Mouse (Mus musculus) E14TG2a.4 (cell line): ENCODE measurements at regions not wholly inside any gene's neighbourhood (a gene's known extent, or its start where the extent isn't known, plus 50 kb on each side); places are given as distances from the start of the nearest gene placed in this dataset.

Experiments used
- H3K27me3 ChIP-seq: 2 replicates; pipeline ENCODE4 v1.6.1; 2014; ENCODE audit warnings: low read length, control low read depth; ENCODE audit not compliant: insufficient read depth
- H3K36me3 ChIP-seq: 2 replicates; pipeline ENCODE4 v1.6.1; 2014; ENCODE audit warnings: low read length, control low read depth; ENCODE audit not compliant: insufficient read depth
- H3K4me1 ChIP-seq: replicated peaks from 2 replicates; pipeline ENCODE4 v1.6.1; 2014; ENCODE audit warnings: low read depth, low read length, control low read depth
- H3K4me3 ChIP-seq: replicated peaks from 2 replicates; pipeline ENCODE4 v1.5.1; 2014; ENCODE audit warnings: mild to moderate bottlenecking, low read length
- H3K9me3 ChIP-seq: 2 replicates; pipeline ENCODE4 v1.6.1; 2014; ENCODE audit warnings: low read length, control low read depth
- CTCF ChIP-seq: conservative IDR thresholded peaks from 2 replicates; pipeline ENCODE4 v1.5.1; 2014; ENCODE audit warnings: low read length
- NANOG ChIP-seq: IDR thresholded peaks from 2 replicates; pipeline ENCODE4 v1.6.1; 2014; ENCODE audit warnings: borderline replicate concordance, low read length, mixed read lengths
- POU5F1 ChIP-seq: IDR thresholded peaks from 2 replicates; pipeline ENCODE4 v1.6.1; 2014; ENCODE audit warnings: low read length, borderline replicate concordance

GRCm38 (mm10) chr16:5722506-5722905 is 162.6 kb upstream of the Rbfox1 start:
- no peaks in the 10 kb centered on the region for H3K27me3 ChIP-seq
- H3K4me1 ChIP-seq: no peaks in the 10 kb centered on the region
- no peaks in the 10 kb centered on the region for H3K36me3 ChIP-seq
- H3K4me3 ChIP-seq: no peak overlapping the region
- TF ChIP-seq CTCF (no peak), POU5F1 (no peak), NANOG (no peak)
- H3K9me3 ChIP-seq: no peaks in the 10 kb centered on the region

- no peaks in the 10 kb centered on the region for H3K9me3 ChIP-seq
- no peaks in the 10 kb centered on the region for H3K4me1 ChIP-seq
- no peaks in the 10 kb centered on the region for H3K27me3 ChIP-seq
- TF ChIP-seq POU5F1: no peak
- no peak for TF ChIP-seq NANOG
- no peak for TF ChIP-seq CTCF
- no peak overlapping the region for H3K4me3 ChIP-seq
- H3K36me3 ChIP-seq: no peaks in the 10 kb centered on the region
Measured at GRCm38 (mm10) chr16:5713476-5713875, 171.7 kb upstream of the Rbfox1 start.

GRCm38 (mm10) chr16:5709831-5710230 is 175.3 kb upstream of the Rbfox1 start:
- Histone ChIP-seq H3K4me1 (no peaks in the 10 kb centered on the region), H3K36me3 (no peaks in the 10 kb centered on the region), H3K27me3 (no peaks in the 10 kb centered on the region), H3K4me3 (no peak overlapping the region), H3K9me3 (no peaks in the 10 kb centered on the region)
- TF ChIP-seq POU5F1: no peak

- no peak for TF ChIP-seq POU5F1
- TF ChIP-seq CTCF: no peak
- TF ChIP-seq NANOG: no peak
- Histone ChIP-seq H3K9me3 (no peaks in the 10 kb centered on the region), H3K4me1 (no peaks in the 10 kb centered on the region), H3K36me3 (no peaks in the 10 kb centered on the region), H3K4me3 (no peak overlapping the region), H3K27me3 (no peaks in the 10 kb centered on the region)
Measured at GRCm38 (mm10) chr16:5700731-5701255, 184.4 kb upstream of the Rbfox1 start.

GRCm38 (mm10) chr16:5688322-5688721 is 196.8 kb upstream of the Rbfox1 start:
- Histone ChIP-seq H3K4me1 (no peaks in the 10 kb centered on the region), H3K36me3 (no peaks in the 10 kb centered on the region), H3K4me3 (no peak overlapping the region), H3K9me3 (no peaks in the 10 kb centered on the region), H3K27me3 (no peaks in the 10 kb centered on the region)
- TF ChIP-seq POU5F1 (no peak), NANOG (no peak), CTCF (no peak)

- Histone ChIP-seq H3K9me3 (no peaks in the 10 kb centered on the region), H3K27me3 (no peaks in the 10 kb centered on the region), H3K4me1 (no peaks in the 10 kb centered on the region), H3K36me3 (no peaks in the 10 kb centered on the region), H3K4me3 (no peak overlapping the region)
- TF ChIP-seq NANOG: no peak
- no peak for TF ChIP-seq CTCF
- TF ChIP-seq POU5F1: no peak
Measured at GRCm38 (mm10) chr16:5673372-5673960, 211.7 kb upstream of the Rbfox1 start.

GRCm38 (mm10) chr16:5672871-5673270 is 212.3 kb upstream of the Rbfox1 start:
- no peak for TF ChIP-seq NANOG
- TF ChIP-seq CTCF: no peak
- H3K9me3 ChIP-seq: no peaks in the 10 kb centered on the region
- H3K36me3 ChIP-seq: no peaks in the 10 kb centered on the region
- H3K4me1 ChIP-seq: no peaks in the 10 kb centered on the region
- no peaks in the 10 kb centered on the region for H3K27me3 ChIP-seq
- no peak overlapping the region for H3K4me3 ChIP-seq

GRCm38 (mm10) chr16:5668403-5668967 is 216.7 kb upstream of the Rbfox1 start:
- no peaks in the 10 kb centered on the region for H3K4me1 ChIP-seq
- no peak for TF ChIP-seq NANOG
- TF ChIP-seq POU5F1: no peak
- no peak for TF ChIP-seq CTCF
- no peaks in the 10 kb centered on the region for H3K36me3 ChIP-seq
- H3K4me3 ChIP-seq: no peak overlapping the region
- H3K27me3 ChIP-seq: no peaks in the 10 kb centered on the region
- no peaks in the 10 kb centered on the region for H3K9me3 ChIP-seq

- H3K4me3 ChIP-seq: no peak overlapping the region
- TF ChIP-seq POU5F1 (no peak), CTCF (no peak)
- H3K27me3 ChIP-seq: no peaks in the 10 kb centered on the region
- no peaks in the 10 kb centered on the region for H3K36me3 ChIP-seq
- no peaks in the 10 kb centered on the region for H3K4me1 ChIP-seq
- H3K9me3 ChIP-seq: no peaks in the 10 kb centered on the region
Measured at GRCm38 (mm10) chr16:5661918-5662317, 223.2 kb upstream of the Rbfox1 start.
